Mouse (Mus musculus) lung, adult 10 weeks (tissue): Measurements from ENCODE around the gene Ube2q1. TPM values are rescaled to one million over a fixed set of nuclear protein-coding genes. Genes with fewer than 3 reads are reported as not detected.

ENCODE experiments used
- polyA plus RNA-seq: library from polyadenylated mRNA; stranded (reverse); fragments of 350-450 nt; fragmentation: Illumina TruSeq; extraction: RNeasy Lipid Tissue Mini Kit (QIAGEN cat#74804); gene quantifications from one replicate; pipeline ENCODE4 v1.2.3, GENCODE M21; 2014; ENCODE audit warnings: low read depth, low replicate concordance; ENCODE audit not compliant: insufficient read depth

Ube2q1 gene
- polyA plus RNA-seq = 61.0 TPM

DNA sequence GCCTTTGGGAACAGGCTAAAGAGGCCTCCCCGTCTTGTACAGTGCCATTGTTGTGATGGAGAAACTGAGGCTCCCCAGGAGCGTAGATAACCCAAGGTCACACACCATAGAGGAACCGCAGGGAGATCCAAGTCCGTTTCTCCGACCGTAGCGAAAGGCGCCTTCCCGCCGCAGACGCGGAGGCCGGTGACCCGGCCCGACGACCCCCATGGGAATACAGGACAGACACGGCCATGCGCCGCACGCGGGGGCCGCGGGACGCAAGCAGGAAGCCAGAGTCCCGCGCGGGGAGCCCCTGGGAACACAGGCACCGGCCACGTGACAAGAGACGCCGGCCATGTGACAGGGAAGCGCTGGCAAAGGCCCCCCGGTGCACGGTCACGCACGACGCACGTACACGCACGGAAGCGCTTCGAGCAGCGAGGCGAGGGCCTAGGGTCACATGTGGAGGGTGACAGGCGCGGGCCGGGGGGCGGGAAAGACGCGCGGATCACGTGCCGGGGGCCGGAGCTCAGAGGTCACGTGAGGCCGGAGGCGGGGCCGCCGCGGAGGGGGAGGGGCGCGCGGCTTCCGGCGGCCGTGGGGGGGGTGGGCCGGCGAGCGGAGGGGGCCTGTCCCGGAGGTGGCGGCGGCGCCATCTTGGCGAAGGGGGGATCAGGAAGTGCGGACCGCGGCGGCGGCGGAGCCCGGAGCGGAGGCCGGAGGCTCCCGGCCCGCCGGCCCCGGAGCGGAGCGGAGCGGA is at the start of gene Ube2q1:
Gene Ube2q1 (plus strand): TSS at position 649 of the 742 bp plus-strand sequence.

DNA sequence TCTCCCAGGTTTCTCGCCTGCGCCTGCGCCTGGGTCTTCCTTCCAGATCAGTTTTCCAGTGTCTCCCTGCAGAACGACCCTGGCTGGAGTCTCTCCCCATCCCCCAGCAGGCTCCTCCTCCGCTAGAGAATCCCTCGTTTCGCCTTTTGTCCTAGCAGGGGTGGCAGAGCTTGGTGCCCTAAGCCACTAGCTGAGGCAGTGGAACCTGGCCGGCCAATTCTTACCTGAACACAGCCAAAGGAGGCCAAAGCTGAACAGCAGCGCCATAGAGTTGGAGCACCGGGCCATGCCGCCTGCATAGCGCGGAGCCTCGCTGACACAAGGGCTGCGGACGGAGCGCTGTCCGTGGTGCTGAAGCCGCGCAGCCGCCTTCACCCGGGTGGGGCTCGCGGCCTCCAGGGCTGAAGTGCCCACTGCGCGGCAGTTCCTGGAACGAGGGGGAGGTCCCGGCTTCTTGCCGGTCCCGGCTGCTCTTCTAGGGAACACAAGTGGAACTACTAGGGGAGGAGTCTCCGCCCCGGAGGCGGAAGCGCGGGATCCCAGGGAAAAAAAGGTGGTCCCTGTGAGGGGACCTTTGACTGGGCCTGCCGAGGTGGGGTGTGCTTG is 9.2 kb upstream of the Ube2q1 start, which contains the start of gene Chrnb2:
Gene Chrnb2 (minus strand): TSS at position 514 of the 606 bp plus-strand sequence.

DNA sequence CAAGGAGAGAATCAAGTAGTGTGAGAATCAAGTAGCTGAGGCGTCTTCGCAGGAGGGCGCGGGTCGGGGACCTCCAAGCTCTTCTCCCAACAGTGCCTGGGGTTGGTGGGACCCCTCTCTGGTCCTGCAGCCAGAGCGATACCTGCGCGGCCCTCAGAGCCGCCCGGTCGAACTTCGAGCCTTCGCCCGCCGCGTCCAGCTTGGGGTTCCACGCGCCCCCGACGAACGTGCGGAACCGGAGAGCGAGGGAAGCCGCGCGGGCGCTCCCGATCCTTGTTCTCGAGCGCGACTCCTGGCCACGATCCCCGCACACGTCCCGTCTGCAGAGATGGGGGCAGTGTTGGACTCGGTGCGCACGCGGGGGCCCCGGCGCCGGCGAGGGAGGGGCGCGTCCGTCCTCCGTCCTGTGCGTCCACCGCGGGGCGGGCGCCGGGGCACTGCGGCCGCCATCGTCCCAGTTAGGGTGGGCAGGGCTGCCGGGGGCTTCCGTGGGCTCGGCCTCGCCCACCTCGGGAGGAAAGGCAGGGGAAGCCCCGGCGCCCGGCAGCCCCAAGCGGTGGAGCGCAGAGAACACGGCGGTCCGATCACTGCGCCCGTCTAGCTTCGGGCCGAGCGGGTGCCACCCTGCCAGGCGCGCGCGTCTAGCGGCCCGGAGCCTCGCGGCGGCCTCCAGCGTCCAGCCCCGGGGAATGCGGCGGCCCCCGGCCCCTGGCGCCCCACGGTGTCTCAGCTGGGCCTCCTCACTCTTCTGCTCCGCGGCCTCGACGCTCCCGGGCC is 57.6 kb downstream of the Ube2q1 start, which contains the start of gene She:
Gene She (plus strand): TSS at position 556 of the 777 bp plus-strand sequence.

Other genes starting within 250 kb of the Ube2q1 start
- 13.7 TPM for gene Adar, start 58.6 kb upstream of the Ube2q1 start, polyA plus RNA-seq
- gene Chrnb2, start 9.0 kb upstream of the Ube2q1 start, polyA plus RNA-seq = 0.24 TPM
- 11.7 TPM for gene She, start 57.8 kb downstream of the Ube2q1 start, polyA plus RNA-seq
- gene Il6ra, start 139.6 kb downstream of the Ube2q1 start, polyA plus RNA-seq = 9.3 TPM
- gene Atp8b2, start 189.9 kb downstream of the Ube2q1 start, polyA plus RNA-seq = 9.1 TPM
- 68.6 TPM for gene Hax1, start 225.2 kb downstream of the Ube2q1 start, polyA plus RNA-seq